Mouse (Mus musculus) heart, embryonic 11.5 days (tissue): ENCODE results near the gene Gle1. TPM values are rescaled to one million over a fixed set of nuclear protein-coding genes. Genes with fewer than 3 reads are reported as not detected.

Source experiments
- ATAC-seq: fragments of 200-750 bp; cut with Nextera tagmentation; replicated peaks from 2 replicates; pipeline ENCODE4 v1.8.0; 2017; ENCODE audit warnings: moderate library complexity; ENCODE audit not compliant: insufficient number of reproducible peaks, low FRiP score, low TSS enrichment
- H3K27ac ChIP-seq: fragments of 300-500 bp; sonication (generic); 2 replicates; pipeline ENCODE4 v1.5.1; 2014; ENCODE audit warnings: mild to moderate bottlenecking, low read depth, low read length
- H3K27me3 ChIP-seq: fragments of 300-500 bp; sonication (generic); 2 replicates; pipeline ENCODE4 v1.6.1; 2014; ENCODE audit warnings: mild to moderate bottlenecking, low read length, mixed read lengths; ENCODE audit not compliant: control insufficient read depth, insufficient read depth
- H3K36me3 ChIP-seq: fragments of 300-500 bp; sonication (generic); 2 replicates; pipeline ENCODE4 v1.6.1; 2014; ENCODE audit warnings: mild to moderate bottlenecking, low read length, moderate library complexity, mixed read lengths; ENCODE audit not compliant: control insufficient read depth, insufficient read depth
- H3K4me1 ChIP-seq: fragments of 300-500 bp; sonication (generic); 2 replicates; pipeline ENCODE4 v1.6.1; 2014; ENCODE audit warnings: low read length; ENCODE audit not compliant: control insufficient read depth, insufficient read depth
- H3K4me2 ChIP-seq: fragments of 300-500 bp; sonication (generic); 2 replicates; pipeline ENCODE4 v1.6.1; 2014; ENCODE audit warnings: mild to moderate bottlenecking, moderate library complexity
- H3K4me3 ChIP-seq: fragments of 300-500 bp; sonication (generic); 2 replicates; pipeline ENCODE4 v1.5.1; 2014; ENCODE audit warnings: low read depth, low read length
- H3K9ac ChIP-seq: fragments of 300-500 bp; sonication (generic); 2 replicates; pipeline ENCODE4 v1.6.1; 2014; ENCODE audit warnings: mild to moderate bottlenecking, low read depth, low read length, moderate library complexity
- H3K9me3 ChIP-seq: fragments of 300-500 bp; sonication (generic); replicated peaks from 2 replicates; pipeline ENCODE4 v1.6.1; 2016; ENCODE audit warnings: low read length; ENCODE audit not compliant: control insufficient read depth
- WGBS: fragments of 180-500 bp; shearing (Covaris S2); extraction: QIAGEN DNeasy Blood & Tissue Kit; methylation state at CpG from one replicate; pipeline ENCODE4 v1.1.7; 2014; ENCODE audit not compliant: insufficient replicate concordance; 5-methylcytosine and 5-hydroxymethylcytosine counted together
- polyA plus RNA-seq: library from polyadenylated mRNA; unstranded; fragments of >200 nt; fragmentation: Nextera tagmentation; extraction: Ambion mirVana; gene quantifications from 2 replicates; pipeline ENCODE4 v1.2.1, GENCODE M21; 2014

Gle1 gene
- polyA plus RNA-seq, 1 experiment from 2014 or later, result 34.3 TPM

- WGBS, result 26% methylated on average over 5 of the region's 5 CpGs
- Histone ChIP-seq H3K27ac (peak overlapping the region; percentile 63), H3K27me3 (no peaks in the 10 kb centered on the region), H3K4me2 (peak overlapping the region; percentile 78), H3K9me3 (no peaks in the 10 kb centered on the region), H3K4me1 (peaks cover 43% of the 10 kb centered on the region), H3K4me3 (peak overlapping the region; percentile 96; the same call in 1 of the 2 replicates), H3K36me3 (no peaks in the 10 kb centered on the region; the same call in 1 of the 2 replicates), H3K9ac (no peak overlapping the region)
- ATAC-seq, result no peak
Observed at GRCm38 (mm10) chr2:29967768-29968167, 32.5 kb downstream of the Gle1 start.

GRCm38 (mm10) chr2:29968638-29969037, 33.4 kb downstream of the Gle1 start:
- H3K27me3 ChIP-seq, result no peaks in the 10 kb centered on the region
- 49% methylated on average over 5 of the region's 5 CpGs for WGBS
- peaks cover 43% of the 10 kb centered on the region for H3K4me1 ChIP-seq
- no peaks in the 10 kb centered on the region; the same call in 1 of the 2 replicates for H3K36me3 ChIP-seq
- no peak for ATAC-seq
- H3K9ac ChIP-seq, result no peak overlapping the region
- peak overlapping the region; percentile 32 for H3K4me2 ChIP-seq
- no peaks in the 10 kb centered on the region for H3K9me3 ChIP-seq
- no peak overlapping the region for H3K27ac ChIP-seq
- 0 out of 2 replicates have a peak overlapping the region, but pooled peaks have one; percentile 8 for H3K4me3 ChIP-seq

- Histone ChIP-seq H3K27ac (peak overlapping the region; percentile 66), H3K9ac (no peak overlapping the region), H3K9me3 (no peaks in the 10 kb centered on the region), H3K27me3 (no peaks in the 10 kb centered on the region), H3K4me2 (no peak overlapping the region; the same call in 1 of the 2 replicates), H3K4me1 (peaks cover 33% of the 10 kb centered on the region), H3K4me3 (no peak overlapping the region), H3K36me3 (no peaks in the 10 kb centered on the region; the same call in none of the 2 replicates)
- no peak for ATAC-seq
- WGBS, result 45% methylated on average over 9 of the region's 9 CpGs
Observed at GRCm38 (mm10) chr2:29971838-29972635, 36.8 kb downstream of the Gle1 start.

- no peaks in the 10 kb centered on the region for H3K9me3 ChIP-seq
- H3K4me2 ChIP-seq, result no peak overlapping the region
- H3K27ac ChIP-seq, result 0 out of 2 replicates have a peak overlapping the region, but pooled peaks have one; percentile 41
- no peak overlapping the region for H3K9ac ChIP-seq
- peaks cover 4% of the 10 kb centered on the region for H3K36me3 ChIP-seq
- peaks cover 20% of the 10 kb centered on the region for H3K4me1 ChIP-seq
- 31% methylated on average over 2 of the region's 2 CpGs for WGBS
- H3K4me3 ChIP-seq, result no peak overlapping the region
- no peaks in the 10 kb centered on the region for H3K27me3 ChIP-seq
- ATAC-seq, result no peak
Observed at GRCm38 (mm10) chr2:29973525-29973924, 38.3 kb downstream of the Gle1 start.

GRCm38 (mm10) chr2:29977307-29977706, 42.1 kb downstream of the Gle1 start:
- no peak overlapping the region for H3K27ac ChIP-seq
- H3K9ac ChIP-seq, result no peak overlapping the region
- peaks cover 24% of the 10 kb centered on the region for H3K36me3 ChIP-seq
- H3K9me3 ChIP-seq, result no peaks in the 10 kb centered on the region
- H3K4me1 ChIP-seq, result peaks cover 4% of the 10 kb centered on the region
- H3K4me2 ChIP-seq, result no peak overlapping the region
- H3K27me3 ChIP-seq, result no peaks in the 10 kb centered on the region
- no peak overlapping the region for H3K4me3 ChIP-seq
- no peak for ATAC-seq

GRCm38 (mm10) chr2:29980661-29981060, 45.4 kb downstream of the Gle1 start:
- Histone ChIP-seq H3K27me3 (no peaks in the 10 kb centered on the region), H3K36me3 (peaks cover 37% of the 10 kb centered on the region), H3K27ac (no peak overlapping the region), H3K4me3 (no peak overlapping the region), H3K4me2 (no peak overlapping the region), H3K9me3 (no peaks in the 10 kb centered on the region), H3K4me1 (no peaks in the 10 kb centered on the region), H3K9ac (no peak overlapping the region)
- whole genome bisulfite sequencing, result 85% methylated on average over 1 of the region's 1 CpGs
- no peak for ATAC-seq

- WGBS, result 55% methylated on average over 2 of the region's 2 CpGs
- Histone ChIP-seq H3K27ac (no peak overlapping the region), H3K4me2 (no peak overlapping the region), H3K9ac (no peak overlapping the region), H3K27me3 (no peaks in the 10 kb centered on the region), H3K9me3 (no peaks in the 10 kb centered on the region), H3K4me3 (no peak overlapping the region), H3K36me3 (peaks cover 68% of the 10 kb centered on the region), H3K4me1 (no peaks in the 10 kb centered on the region)
- ATAC-seq, result no peak
Observed at GRCm38 (mm10) chr2:29991962-29992361, 56.7 kb downstream of the Gle1 start.

- WGBS, result 69% methylated on average over 1 of the region's 1 CpGs
- no peaks in the 10 kb centered on the region for H3K4me1 ChIP-seq
- peaks cover 74% of the 10 kb centered on the region for H3K36me3 ChIP-seq
- H3K4me2 ChIP-seq, result no peak overlapping the region
- no peaks in the 10 kb centered on the region for H3K9me3 ChIP-seq
- H3K27me3 ChIP-seq, result no peaks in the 10 kb centered on the region
- no peak for ATAC-seq
- no peak overlapping the region for H3K27ac ChIP-seq
- H3K9ac ChIP-seq, result no peak overlapping the region
- no peak overlapping the region for H3K4me3 ChIP-seq
Observed at GRCm38 (mm10) chr2:30009101-30009500, 73.9 kb downstream of the Gle1 start.
